Mouse (Mus musculus) gastrocnemius, postnatal 4 days (tissue): ENCODE measurements at regions not wholly inside any gene's neighbourhood (a gene's known extent, or its start where the extent isn't known, plus 50 kb on each side); places are given as distances from the start of the nearest gene placed in this dataset.
A peak's percentile ranks its signal among the peaks of the same experiment; 100 is the strongest.
"Not testable (repeated sequence)": the region's sequence is repeated elsewhere in the genome, so short reads cannot be mapped to it uniquely, and the experiment has no call there.

ENCODE experiments used
- DNase-seq, 2 experiments: peaks; one replicate each; pipeline ENCODE4 v3.0.0; 2021 to 2022; ENCODE audit warnings: low spot score in 2 of 2, mixed read lengths in 2 of 2

DNA sequence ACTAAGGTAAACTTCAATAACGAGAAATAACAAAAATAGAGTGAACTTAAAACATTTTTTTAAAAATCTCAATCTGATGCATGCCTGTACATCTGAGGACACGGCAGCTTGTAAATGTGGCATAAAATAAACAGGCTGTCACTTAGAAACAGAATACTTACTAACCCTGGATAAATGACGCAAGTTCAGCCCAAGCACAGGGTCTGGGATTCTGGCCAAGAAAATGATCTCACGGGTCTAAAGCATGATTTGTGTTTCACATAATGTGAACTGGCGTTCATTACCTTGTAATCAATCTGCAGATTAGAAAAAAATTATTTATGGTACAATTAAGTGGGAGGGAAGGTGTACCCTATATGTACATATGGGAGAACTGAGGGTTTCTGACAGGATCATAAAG is 512.1 kb upstream of the Vrk2 start:
- no peak for DNase-seq

DNA sequence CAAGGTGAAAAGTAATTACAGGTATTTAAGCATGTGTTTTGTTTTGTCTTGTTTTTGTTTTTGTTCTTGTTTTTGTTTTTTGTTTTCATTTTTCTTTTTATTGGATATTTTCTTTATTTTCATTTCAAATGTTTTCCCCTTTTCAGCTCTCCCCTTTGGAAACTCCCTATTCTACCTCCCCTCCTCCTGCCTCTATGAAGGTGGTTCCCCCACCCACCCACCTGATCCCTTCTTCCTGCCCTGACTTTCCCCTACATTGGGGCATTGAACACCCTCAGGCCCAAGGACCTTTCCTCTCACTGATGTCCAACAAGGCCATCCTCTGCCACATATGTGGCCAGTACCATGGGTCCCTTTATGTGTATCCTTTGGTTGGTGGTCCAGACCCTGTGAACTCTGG is 509.1 kb upstream of the Vrk2 start:
- DNase-seq, result no peak

- DNase-seq, result no peak
Observed at GRCm38 (mm10) chr11:27102045-27102444, 508.2 kb upstream of the Vrk2 start.

- DNase-seq, result no peak
Observed at GRCm38 (mm10) chr11:27096615-27097014, 502.8 kb upstream of the Vrk2 start.

GRCm38 (mm10) chr11:27095460-27095859 is 501.7 kb upstream of the Vrk2 start:
- not testable (repeated sequence) for DNase-seq

- DNase-seq, result no peak
Observed at GRCm38 (mm10) chr11:27086516-27086915, 492.7 kb upstream of the Vrk2 start.

GRCm38 (mm10) chr11:27081188-27081587 is 487.4 kb upstream of the Vrk2 start:
- DNase-seq, result no peak

GRCm38 (mm10) chr11:27070381-27070780 is 476.6 kb upstream of the Vrk2 start:
- no peak for DNase-seq

DNA sequence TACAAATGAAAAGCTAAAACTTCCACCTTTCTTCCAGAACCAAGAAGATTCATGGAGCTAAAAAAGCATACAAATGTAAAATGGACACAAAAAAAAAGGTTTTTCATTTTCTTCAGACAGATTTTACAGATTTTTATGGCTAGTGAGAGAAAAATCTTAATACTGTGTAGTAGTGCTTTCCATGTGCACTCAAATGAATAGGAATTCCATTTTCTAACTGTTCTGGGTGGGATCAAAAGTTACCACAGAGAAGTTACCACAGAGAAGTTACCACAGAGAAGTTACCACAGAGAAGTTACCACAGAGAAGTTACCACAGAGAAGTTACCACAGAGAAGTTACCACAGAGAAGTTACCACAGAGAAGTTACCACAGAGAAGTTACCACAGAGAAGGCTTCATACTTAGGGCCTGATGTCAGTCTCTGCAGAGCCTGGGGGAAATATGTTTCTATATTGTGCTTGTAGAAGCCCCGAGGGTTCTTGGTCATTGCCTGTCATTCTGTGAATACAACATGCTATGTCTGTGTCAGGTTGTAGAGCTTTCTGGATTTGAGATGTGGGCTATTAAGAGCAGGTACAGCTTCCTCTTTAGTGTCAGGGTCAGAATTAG is 433.5 kb upstream of the Vrk2 start:
- DNase-seq, result no peak

DNA sequence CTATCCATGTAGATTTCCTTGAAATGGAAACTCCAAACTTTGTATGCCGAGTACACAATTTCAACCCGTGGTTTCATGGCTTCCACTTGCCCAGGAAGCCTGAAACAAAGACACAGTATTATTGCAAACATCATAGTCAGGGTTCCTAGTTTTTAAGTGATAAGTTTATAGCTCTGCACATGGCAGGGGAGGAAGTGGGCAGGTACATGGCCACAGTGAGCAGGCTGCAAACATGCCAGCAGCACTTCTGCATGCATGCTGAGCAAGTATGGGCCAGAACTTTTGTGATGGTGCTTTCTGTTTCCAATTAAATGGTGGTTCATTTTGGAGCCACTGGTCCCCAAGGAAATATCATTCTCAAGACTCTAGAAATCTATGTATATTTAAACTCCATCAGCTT is 431.7 kb upstream of the Vrk2 start:
- no peak for DNase-seq

GRCm38 (mm10) chr11:26996292-26997099 is 402.7 kb upstream of the Vrk2 start:
- no peak for DNase-seq

DNA sequence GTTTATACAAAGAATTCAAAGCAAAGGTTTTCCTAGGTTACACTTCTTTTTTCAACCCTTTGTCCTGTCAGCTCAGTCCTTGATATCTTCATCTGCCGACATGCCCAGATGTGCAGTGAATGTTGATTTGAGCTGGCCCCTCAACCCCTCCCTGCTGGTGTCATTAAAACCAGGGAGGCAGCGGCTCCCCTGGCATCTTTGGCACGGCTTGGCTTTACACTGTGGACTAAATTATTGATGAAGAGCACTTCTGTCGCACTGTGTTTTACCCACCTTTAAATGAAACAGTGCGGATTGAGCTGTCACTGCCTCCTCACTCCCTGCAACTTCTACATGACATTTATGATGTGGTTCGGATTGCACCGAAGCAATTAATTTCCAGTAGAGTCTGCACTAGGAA is 387.4 kb upstream of the Vrk2 start:
- DNase-seq, result no peak

DNA sequence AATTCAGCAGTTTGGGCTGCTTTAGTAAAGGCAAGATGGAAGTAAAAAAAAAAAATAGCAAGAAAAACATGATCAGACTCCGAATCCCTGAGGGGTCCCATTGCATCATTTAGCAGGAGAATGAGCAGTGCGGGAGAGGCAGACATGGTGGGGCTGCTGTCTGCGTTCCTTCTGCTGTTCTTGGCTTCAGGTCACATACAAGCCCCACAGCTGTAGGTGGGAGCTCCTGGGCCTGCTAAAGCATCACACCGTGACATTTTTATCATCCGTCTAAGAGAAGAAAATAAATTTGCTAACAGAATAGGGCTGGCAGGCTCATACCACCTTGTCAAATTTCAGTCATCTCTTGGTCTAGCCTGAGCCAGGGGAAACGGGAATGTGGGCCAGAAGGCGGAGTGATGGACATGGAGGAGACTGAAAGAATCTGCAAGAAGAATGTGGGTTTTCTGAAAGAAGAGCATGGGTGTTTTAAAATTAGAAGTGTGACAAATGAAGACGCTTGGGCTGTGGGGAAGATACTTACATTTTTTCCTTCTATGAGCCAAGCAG is 378.8 kb upstream of the Vrk2 start:
- no peak for DNase-seq

DNA sequence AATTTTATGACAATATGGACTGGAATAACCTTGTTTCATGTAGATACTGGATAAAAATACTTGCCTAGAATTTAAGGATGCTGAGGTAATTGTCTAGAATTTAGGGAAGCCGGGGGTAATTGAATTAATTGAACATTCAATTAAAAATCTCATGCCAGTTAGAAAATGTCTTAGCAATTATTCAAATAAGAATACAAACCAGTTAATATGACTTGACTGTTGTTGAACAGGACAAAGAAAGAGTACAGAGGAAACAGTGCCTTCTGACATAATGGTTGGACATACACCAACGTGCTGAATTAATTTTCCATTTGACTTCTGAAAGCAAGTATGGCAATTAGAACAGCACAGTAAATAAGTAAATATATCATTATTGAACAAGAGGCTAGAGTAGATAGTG is 377.4 kb upstream of the Vrk2 start:
- DNase-seq, result no peak

GRCm38 (mm10) chr11:26967427-26967826 is 373.6 kb upstream of the Vrk2 start:
- DNase-seq, result no peak

- no peak for DNase-seq
Observed at GRCm38 (mm10) chr11:26962928-26963667, 369.3 kb upstream of the Vrk2 start.

DNA sequence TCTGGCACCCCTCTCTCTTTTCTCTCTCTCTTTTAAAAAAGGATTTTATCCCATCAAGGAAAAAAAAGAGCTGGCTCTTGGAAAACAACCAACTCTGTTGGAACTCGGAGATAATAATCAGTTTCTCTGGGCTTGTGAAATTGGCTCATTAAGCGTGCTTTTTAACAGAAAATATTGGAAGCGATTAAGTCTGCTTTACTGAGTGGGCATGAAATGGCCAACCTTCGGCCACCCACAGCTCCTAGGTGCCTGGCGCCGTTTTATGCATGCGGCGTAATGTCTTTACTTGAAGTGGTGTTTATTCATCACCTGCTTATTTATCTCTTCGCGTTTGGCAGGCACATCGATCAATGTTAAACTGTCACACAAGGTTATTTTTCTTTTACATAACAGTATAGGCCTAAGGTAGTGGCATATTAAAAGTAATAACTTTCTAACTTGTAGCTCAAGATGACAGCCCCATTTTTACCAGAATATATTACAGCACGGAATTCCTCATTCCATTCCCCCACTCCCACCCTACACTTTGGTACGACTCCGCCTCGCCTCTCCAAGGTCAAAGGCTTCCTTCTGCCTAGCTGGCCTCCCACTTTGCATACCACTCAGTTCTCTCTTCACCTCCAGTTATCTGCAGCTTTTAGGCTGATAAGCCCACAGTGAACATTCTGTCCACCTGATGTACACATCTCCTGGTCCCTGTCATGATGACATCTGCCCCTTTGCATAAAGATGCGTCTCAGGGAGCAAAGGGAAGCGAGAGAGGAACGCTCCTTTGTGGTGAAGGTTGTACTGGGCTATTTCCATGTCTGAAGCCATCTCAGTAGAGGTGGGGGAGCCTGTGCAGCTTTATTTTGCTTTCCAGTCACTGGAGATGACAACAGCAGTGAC is 368.5 kb upstream of the Vrk2 start:
- DNase-seq, result no peak

GRCm38 (mm10) chr11:26961336-26961980 is 367.7 kb upstream of the Vrk2 start:
- peak; percentile 53 to 73 for DNase-seq

DNA sequence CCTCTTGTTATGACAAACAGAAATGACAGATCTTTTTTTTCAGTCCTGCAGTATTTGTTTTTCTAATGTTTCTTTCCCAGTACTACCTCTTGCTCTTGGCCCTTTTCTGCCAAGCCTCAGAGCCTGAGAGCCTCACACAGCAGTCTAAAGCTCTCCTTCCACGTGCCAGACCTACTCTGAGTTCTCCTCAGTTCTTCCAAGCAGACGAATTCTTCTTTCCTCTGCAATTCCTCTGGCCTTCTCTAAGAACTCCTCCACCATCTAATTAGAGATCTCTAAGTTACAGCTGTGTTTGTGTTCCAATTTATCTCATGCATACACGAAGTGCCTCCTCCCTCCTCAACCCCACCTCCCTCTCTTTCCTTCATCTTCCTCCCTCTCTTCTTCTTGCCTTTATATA is 362.4 kb upstream of the Vrk2 start:
- no peak for DNase-seq

GRCm38 (mm10) chr11:26931766-26932165 is 338.0 kb upstream of the Vrk2 start:
- DNase-seq, result no peak
